Mouse (Mus musculus): ENCODE measurements around the gene Tssk2. TPM values are rescaled to one million over a fixed set of nuclear protein-coding genes. Genes with fewer than 3 reads are reported as not detected.

Tssk2 gene
- polyA plus RNA-seq, 2 experiments, result not detected

DNA sequence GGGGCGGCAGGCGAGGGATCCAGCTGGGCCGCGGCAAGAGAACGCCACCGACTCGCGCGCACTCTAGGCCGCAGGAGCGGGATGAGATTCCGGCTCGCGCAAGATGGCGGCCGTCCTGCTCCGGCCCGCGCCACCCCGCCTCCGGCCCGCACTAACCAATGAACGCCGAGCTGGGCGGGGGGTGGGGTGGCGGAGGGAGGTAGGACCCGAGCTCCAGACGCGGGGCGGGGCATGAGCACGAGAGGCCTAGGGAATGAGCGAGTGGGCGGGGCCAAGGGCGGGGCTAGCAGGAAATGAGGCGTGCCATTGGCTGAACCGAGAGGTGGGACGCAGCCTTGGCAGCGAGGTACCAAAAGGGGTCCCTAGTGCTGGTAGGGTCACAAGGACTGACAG, 6.9 kb upstream of the Tssk2 start, which contains the start of gene Gm20518:
TSS of gene Gm20518 (minus strand) at position 105 of the 393 bp plus-strand sequence.
- TF ChIP-seq CTCF (IDR thresholded peaks at IDR 0.05; ENCODE audit: low read depth) (no peak), EP300 (IDR thresholded peaks at IDR 0.05; ENCODE audit: low read depth) (no peak)

DNA sequence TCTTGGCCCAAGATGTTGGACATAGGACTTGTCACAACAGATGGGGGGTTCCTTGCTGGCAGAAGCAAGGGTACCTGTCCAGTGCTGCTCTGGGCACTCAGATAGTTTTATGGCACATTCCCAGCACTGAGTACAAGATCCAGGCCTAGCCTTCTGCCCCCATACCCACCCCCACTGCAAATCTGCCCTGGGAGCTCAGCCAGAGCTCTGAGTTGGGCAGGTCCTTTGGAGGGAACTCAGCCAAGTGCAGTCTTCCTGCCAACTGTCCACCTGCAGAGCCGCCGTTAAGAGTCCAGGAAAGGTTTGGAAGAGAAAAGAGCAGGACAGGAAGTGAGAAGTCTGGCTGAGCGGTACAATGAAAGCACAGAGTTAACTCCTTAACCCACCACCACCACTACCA, 5.8 kb upstream of the Tssk2 start:
- no peak overlapping the region for H3K4me2 ChIP-seq (ENCODE audit: low read depth)
- WGBS (ENCODE audit: insufficient replicate concordance), result 48% methylated on average over 3 of the region's 3 CpGs
- DNase-seq (ENCODE audit: low read depth in 3 of 3, low spot score in 3 of 3), result no peak

More for the DNA sequence above, 6.9 kb upstream of the Tssk2 start, which contains the start of gene Gm20518:
- H3K4me3 ChIP-seq (ENCODE audit: insufficient read depth in 1 of 2, low read depth in 2 of 2, low read length in 2 of 2), result peak within 1 kb of the TSS; percentile 86 to 100
- H3K4me1 ChIP-seq (replicated peaks; ENCODE audit: control insufficient read depth in 2 of 2, insufficient read depth in 2 of 2, low read length in 1 of 2), result peaks cover 7 to 18% of the 10 kb centered on the region in 2 experiments
- peak within 1 kb of the TSS; percentile 90 for H3K4me2 ChIP-seq (ENCODE audit: low read depth)
- H3K9me3 ChIP-seq (ENCODE audit: control insufficient read depth, low read length), result no peaks in the 10 kb centered on the region
- no peaks in the 10 kb centered on the region for H3K36me3 ChIP-seq (replicated peaks; ENCODE audit: control insufficient read depth, insufficient read depth, low read depth)
- peak within 1 kb of the TSS; percentile 97 for H3K9ac ChIP-seq (replicated peaks)
- DNase-seq (ENCODE audit: low read depth in 3 of 3, low spot score in 3 of 3) (peak; percentile 95 to 96 (median 95)), ATAC-seq (ENCODE audit: insufficient read depth) (peak; percentile 96)
- WGBS (ENCODE audit: insufficient replicate concordance), result under 1% methylated on average over 38 of the region's 38 CpGs
- no peaks in the 10 kb centered on the region for H3K27me3 ChIP-seq (ENCODE audit: control insufficient read depth, insufficient read depth, low read length)
- H3K27ac ChIP-seq, result peak within 1 kb of the TSS; percentile 81

GRCm38 (mm10) chr16:17893923-17894322, 4.5 kb upstream of the Tssk2 start, which contains the start of gene Tssk1:
Gene Tssk1, plus strand, starts transcription at chr16:17894223.
- H3K4me2 ChIP-seq (ENCODE audit: low read depth), result no peak within 1 kb of the TSS
- DNase-seq (ENCODE audit: low read depth in 3 of 3, low spot score in 3 of 3), result no peak
- H3K9me3 ChIP-seq (ENCODE audit: control insufficient read depth, low read length), result no peaks in the 10 kb centered on the region
- no peaks in the 10 kb centered on the region for H3K27me3 ChIP-seq (ENCODE audit: control insufficient read depth, insufficient read depth, low read length)
- peaks cover 7 to 18% of the 10 kb centered on the region in 2 experiments for H3K4me1 ChIP-seq (replicated peaks; ENCODE audit: control insufficient read depth in 2 of 2, insufficient read depth in 2 of 2, low read length in 1 of 2)
- TF ChIP-seq CTCF (IDR thresholded peaks at IDR 0.05; ENCODE audit: low read depth) (no peak), EP300 (IDR thresholded peaks at IDR 0.05; ENCODE audit: low read depth) (no peak)
- no peak within 1 kb of the TSS for H3K9ac ChIP-seq (replicated peaks)
- no peaks in the 10 kb centered on the region for H3K36me3 ChIP-seq (replicated peaks; ENCODE audit: control insufficient read depth, insufficient read depth, low read depth)
- 65% methylated on average over 2 of the region's 2 CpGs for WGBS (ENCODE audit: insufficient replicate concordance)
- H3K27ac ChIP-seq, result no peak within 1 kb of the TSS
- no peak within 1 kb of the TSS for H3K4me3 ChIP-seq (ENCODE audit: insufficient read depth in 1 of 2, low read depth in 2 of 2, low read length in 2 of 2)
- no peak for ATAC-seq (ENCODE audit: insufficient read depth)

More for the DNA sequence above, 5.8 kb upstream of the Tssk2 start:
- Histone ChIP-seq H3K36me3 (replicated peaks; ENCODE audit: control insufficient read depth, insufficient read depth, low read depth) (no peaks in the 10 kb centered on the region), H3K9me3 (ENCODE audit: control insufficient read depth, low read length) (no peaks in the 10 kb centered on the region), H3K27me3 (ENCODE audit: control insufficient read depth, insufficient read depth, low read length) (no peaks in the 10 kb centered on the region), H3K27ac (no peak overlapping the region), H3K4me1 (replicated peaks; ENCODE audit: control insufficient read depth in 2 of 2, insufficient read depth in 2 of 2, low read length in 1 of 2) (peaks cover 7 to 18% of the 10 kb centered on the region in 2 experiments), H3K9ac (replicated peaks) (no peak overlapping the region), H3K4me3 (ENCODE audit: insufficient read depth in 1 of 2, low read depth in 2 of 2, low read length in 2 of 2) (no peak overlapping the region)
- no peak for ATAC-seq (ENCODE audit: insufficient read depth)
- TF ChIP-seq CTCF (IDR thresholded peaks at IDR 0.05; ENCODE audit: low read depth) (no peak), EP300 (IDR thresholded peaks at IDR 0.05; ENCODE audit: low read depth) (no peak)

- TF ChIP-seq CTCF (IDR thresholded peaks at IDR 0.05; ENCODE audit: low read depth) (no peak), EP300 (IDR thresholded peaks at IDR 0.05; ENCODE audit: low read depth) (no peak)
- no peak for ATAC-seq (ENCODE audit: insufficient read depth)
- no peak for DNase-seq (ENCODE audit: low read depth in 3 of 3, low spot score in 3 of 3)
- Histone ChIP-seq H3K4me2 (ENCODE audit: low read depth) (no peak overlapping the region), H3K9me3 (ENCODE audit: control insufficient read depth, low read length) (no peaks in the 10 kb centered on the region), H3K27me3 (ENCODE audit: control insufficient read depth, insufficient read depth, low read length) (no peaks in the 10 kb centered on the region), H3K36me3 (replicated peaks; ENCODE audit: control insufficient read depth, insufficient read depth, low read depth) (no peaks in the 10 kb centered on the region), H3K9ac (replicated peaks) (no peak overlapping the region), H3K4me3 (ENCODE audit: insufficient read depth in 1 of 2, low read depth in 2 of 2, low read length in 2 of 2) (no peak overlapping the region), H3K27ac (no peak overlapping the region), H3K4me1 (replicated peaks; ENCODE audit: control insufficient read depth in 2 of 2, insufficient read depth in 2 of 2, low read length in 1 of 2) (peaks cover 0 to 6% of the 10 kb centered on the region in 2 experiments; a peak in 2 of 4 replicates)
Observed at GRCm38 (mm10) chr16:17896091-17896490, 2.3 kb upstream of the Tssk2 start.

DNA sequence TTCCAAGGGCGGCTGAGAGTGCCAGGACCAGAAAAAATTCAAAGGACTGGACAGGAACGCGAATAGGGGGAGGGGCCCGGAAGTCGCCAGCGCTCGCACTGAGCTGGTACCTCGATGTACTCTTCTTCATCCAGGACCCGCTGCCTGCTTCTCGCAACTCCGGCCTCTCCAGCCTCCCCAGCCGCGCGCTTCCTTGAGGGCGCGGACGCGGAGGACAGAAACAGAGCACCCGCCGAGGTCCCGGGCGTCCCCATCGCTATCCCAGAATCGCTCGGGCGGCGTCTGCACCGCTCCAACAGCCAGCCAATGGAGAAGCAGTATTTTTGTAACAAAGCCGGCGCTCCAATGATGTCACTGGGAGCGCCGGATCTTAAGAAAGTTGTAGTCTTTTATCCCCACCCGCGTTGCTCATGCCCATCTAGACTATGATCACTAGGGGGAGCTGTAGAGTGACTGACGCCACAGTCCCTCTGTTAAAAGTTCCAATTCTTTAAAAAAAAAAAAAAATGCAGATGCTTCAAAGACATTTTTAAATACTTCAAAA, 12.7 kb downstream of the Tssk2 start, which contains the start of gene Ess2:
TSS of gene Ess2 (minus strand) at position 297 of the 544 bp plus-strand sequence.
- Histone ChIP-seq H3K27me3 (ENCODE audit: control insufficient read depth, insufficient read depth, low read length) (peaks cover 44% of the 10 kb centered on the region), H3K36me3 (replicated peaks; ENCODE audit: control insufficient read depth, insufficient read depth, low read depth) (peaks cover 12% of the 10 kb centered on the region), H3K4me3 (ENCODE audit: insufficient read depth in 1 of 2, low read depth in 2 of 2, low read length in 2 of 2) (peak within 1 kb of the TSS; percentile 74), H3K27ac (no peak within 1 kb of the TSS), H3K9me3 (ENCODE audit: control insufficient read depth, low read length) (no peaks in the 10 kb centered on the region), H3K9ac (replicated peaks) (peak within 1 kb of the TSS; percentile 71), H3K4me1 (replicated peaks; ENCODE audit: control insufficient read depth in 2 of 2, insufficient read depth in 2 of 2, low read length in 1 of 2) (peaks cover 3 to 9% of the 10 kb centered on the region in 2 experiments; a peak in 2 of 4 replicates), H3K4me2 (ENCODE audit: low read depth) (peak within 1 kb of the TSS; percentile 93)
- peak; percentile 93 to 95 (median 94) for DNase-seq (ENCODE audit: low read depth in 3 of 3, low spot score in 3 of 3)
- 0 out of 2 replicates have a peak, but pooled peaks have one; percentile 9 for TF ChIP-seq EP300 (IDR thresholded peaks at IDR 0.05; ENCODE audit: low read depth)
- TF ChIP-seq CTCF (IDR thresholded peaks at IDR 0.05; ENCODE audit: low read depth), result peak; percentile 80
- 0% methylated on average over 35 of the region's 35 CpGs for WGBS (ENCODE audit: insufficient replicate concordance)
- ATAC-seq (ENCODE audit: insufficient read depth), result peak; percentile 93

Measured in liver, embryonic 14.5 days (tissue).